Mouse (Mus musculus) induced T-regulatory cell, adult 2 months (primary cell): ENCODE results near the gene Cdh22.

Experiments
- DNase-seq: peaks from one replicate; pipeline ENCODE4 v3.0.0-alpha.2; 2012; ENCODE audit warnings: low read depth

Cdh22 gene

GRCm38 (mm10) chr2:165207689-165208088 is 27.0 kb downstream of the Cdh22 start:
- no peak for DNase-seq

DNA sequence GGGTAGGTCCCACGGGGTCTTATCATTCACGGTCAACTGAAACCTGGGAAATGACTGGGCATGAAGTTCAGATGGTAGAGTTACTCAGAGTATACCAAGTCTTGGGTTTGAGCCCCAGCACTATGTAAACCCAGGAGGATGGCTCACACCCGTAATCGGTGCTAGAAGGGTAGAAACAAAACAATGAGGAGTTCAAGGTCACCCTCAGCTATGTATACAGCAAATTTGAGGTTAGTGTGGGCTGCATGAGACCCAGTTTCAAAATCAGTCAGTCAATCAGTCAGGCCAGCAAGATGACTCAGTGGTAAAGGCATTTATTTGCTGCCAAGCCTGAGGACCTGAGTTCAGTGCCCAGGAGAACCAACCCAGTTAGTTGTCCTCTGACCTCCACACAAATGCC is 27.6 kb downstream of the Cdh22 start:
- no peak for DNase-seq

DNA sequence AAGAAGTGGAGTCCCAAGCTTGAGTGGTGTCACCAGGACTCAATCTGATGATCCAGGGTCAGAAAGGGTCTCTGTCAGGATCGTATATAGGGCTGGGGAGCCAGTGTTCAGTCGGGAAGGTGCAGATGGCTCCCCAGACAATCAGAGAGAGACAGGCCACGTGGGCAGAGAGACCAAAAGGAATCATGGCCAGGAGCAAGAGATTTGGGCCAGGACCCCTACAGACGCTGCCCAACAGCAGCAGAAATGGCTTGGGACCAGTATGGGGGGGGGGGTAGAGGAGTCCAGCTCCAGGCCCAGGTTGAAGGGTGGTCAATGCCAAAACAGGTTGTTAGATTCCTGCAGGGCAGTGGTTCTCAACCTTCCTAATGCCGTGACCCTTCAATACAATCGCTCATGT is 29.2 kb downstream of the Cdh22 start:
- no peak for DNase-seq

DNA sequence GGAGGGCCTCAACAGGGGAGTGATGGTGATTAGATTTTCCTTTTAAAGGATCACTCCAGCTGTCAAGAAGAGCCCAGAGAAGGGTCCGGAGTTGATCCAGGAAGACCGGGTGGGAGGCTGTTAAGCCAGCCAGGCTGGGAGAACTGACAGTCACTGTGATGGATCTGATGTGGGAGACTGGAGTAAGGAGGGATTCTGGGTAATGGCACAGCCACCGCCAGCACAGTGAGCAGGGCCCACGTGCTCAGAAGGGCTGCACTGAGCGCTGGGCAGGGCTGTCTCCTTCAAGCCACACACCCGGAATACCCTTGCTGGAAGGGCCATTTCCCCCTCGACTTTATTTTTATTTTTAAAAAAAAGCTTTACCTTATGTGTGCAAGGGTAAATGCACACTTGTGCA is 29.7 kb downstream of the Cdh22 start:
- no peak for DNase-seq

- DNase-seq, result no peak
Observed at GRCm38 (mm10) chr2:165201761-165202751, 32.6 kb downstream of the Cdh22 start.

- no peak for DNase-seq
Observed at GRCm38 (mm10) chr2:165197546-165197945, 37.1 kb downstream of the Cdh22 start.

GRCm38 (mm10) chr2:165195411-165196182 is 39.1 kb downstream of the Cdh22 start:
- no peak for DNase-seq

GRCm38 (mm10) chr2:165191483-165191882 is 43.2 kb downstream of the Cdh22 start:
- no peak for DNase-seq

DNA sequence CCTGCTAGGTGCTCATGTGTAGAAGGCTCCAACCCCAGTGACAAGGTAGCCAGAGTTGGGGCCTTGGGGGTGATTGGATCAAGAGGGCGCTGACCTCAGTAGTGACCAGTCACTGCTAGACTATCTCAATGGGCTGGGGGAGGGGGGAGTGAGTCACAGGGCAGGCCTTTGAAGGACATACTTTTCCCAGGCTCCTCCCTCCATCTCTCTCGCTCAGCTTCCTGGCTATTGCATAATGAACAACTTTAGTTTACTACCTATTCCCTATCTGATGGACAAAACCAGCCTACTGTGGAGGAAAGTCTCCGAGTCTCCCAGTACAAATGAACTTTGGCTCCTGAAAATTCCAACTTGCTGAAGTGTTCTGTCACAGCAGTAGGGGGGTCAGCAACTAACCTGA is 45.1 kb downstream of the Cdh22 start:
- DNase-seq, result no peak

DNA sequence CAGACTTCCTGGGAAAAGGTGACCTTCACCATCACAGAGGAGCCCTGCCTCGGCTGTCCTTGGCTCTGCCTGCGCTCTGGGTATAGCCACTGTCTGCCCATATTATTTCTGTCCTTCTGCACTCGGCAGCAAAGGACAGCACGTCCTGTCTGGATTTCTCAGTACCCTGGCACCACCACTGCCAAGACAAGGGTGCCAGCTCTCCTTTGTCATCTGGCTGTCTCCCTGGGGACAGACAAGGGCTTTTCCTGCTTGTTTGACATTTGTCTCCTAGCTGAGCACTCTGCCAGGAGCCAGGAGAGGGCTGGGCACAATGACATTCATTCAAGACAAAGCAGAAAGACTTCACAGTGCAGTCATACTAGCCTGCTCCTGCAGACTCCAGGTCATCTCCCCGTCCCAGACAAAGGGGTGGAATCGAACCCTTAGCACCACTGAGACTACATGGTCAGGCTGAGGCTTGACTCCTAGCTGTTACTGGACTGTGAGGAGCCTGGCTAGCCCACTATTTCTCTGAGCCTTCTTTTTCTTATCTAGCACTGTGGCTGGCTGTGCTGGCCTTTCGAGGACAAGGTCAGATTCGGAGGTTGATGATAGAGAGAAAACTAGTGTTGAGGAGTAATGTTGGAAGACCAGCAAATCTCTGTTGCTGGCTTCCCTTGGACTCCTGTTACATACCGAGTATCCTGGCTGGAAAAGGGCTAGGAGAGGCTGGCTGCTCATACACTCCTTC is 46.8 kb downstream of the Cdh22 start:
- no peak for DNase-seq

DNA sequence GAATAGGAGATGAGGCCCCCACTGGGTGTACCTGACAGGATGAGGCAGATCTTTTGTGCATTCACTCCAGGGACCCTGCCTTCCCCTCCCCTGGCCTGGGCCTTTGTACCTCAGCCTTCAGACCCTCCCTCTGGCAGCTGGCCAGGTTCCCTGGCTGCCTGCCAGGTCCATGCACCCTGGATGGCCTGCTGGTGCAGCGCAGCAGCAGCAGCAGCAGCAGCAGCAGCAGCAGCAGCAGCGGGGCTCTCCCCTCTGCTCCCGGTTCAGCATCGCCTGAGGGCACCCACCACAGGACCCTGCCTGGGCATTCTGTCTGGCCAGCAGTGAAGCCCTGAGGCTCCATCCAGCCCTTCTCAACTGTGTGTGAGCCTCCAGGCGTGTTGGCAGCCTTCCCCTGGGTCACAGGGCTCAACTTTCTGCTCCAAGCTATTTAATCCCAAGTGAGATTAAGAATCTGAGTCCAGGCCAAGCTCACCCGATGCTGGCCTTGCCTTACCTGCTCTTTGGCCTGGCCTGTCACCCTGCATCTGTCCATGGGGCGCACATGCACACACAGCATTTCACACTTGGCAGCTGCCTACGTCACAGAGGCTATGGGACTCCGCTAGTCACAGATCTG is 50.5 kb downstream of the Cdh22 start:
- no peak for DNase-seq

DNA sequence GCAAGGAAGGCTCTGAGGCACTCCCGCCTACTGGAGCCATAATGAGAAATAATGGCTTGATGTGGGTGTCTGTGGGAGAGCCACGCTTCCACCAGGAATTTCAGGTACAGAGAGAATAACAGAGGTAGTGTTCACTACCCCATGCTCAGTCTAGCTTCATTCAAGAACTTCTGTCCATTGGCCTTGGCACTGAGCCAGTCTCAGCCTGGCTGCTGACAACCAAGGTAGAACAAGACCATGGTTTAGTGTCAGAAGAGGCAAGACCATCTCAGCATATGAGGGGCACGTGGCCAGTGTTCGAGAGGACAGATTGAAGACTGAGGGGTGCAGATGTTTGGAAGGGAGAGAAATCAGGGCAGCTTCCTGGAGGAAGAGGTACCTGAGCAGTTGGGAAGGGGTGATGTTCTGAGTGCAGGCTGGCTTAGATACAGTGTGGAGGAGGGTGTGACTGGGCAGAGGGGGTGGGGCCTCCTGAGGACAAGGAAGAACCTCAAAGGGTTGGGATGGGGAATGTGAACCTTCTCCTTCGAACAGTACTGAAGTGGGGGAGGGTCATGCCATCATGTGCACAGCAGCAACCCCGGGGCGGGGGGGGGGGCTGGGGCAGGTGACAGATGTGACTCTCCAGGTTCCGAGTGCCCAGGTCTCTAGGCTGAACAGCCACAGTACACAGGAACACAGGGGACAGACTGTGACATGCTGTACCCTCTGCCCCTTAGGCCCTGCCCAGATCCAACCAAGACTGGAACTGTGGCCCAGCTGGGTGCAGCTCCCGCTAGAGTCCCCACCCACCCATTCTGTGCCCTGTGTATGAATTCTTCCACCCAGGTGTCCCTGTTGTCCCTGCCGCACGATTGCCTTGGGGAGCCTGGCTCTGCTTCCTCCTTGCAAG is 52.3 kb downstream of the Cdh22 start:
- no peak for DNase-seq

- DNase-seq, result no peak
Observed at GRCm38 (mm10) chr2:165179231-165179630, 55.4 kb downstream of the Cdh22 start.

DNA sequence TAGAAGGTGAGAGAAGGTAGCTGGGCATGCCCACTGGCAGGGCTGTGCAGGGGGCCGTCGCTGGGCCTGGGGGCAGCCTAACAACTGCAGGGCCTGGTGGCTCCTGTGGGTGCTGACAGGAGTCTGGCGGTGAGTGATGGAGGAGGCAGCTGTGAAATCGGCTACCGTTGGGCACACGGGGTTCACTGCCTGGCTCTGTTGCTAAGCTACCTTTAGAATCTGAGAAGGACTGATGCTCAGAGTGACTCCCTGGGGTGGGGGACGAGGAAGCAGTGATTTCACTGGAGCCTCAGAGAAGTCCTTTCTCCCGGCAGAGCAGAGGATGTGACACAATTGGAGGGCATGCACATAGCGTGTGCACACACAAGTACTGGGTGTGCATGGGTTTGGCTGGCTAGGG is 57.7 kb downstream of the Cdh22 start:
- no peak for DNase-seq

GRCm38 (mm10) chr2:165166664-165167435 is 67.8 kb downstream of the Cdh22 start:
- DNase-seq, result no peak

- DNase-seq, result no peak
Observed at GRCm38 (mm10) chr2:165162221-165162620, 72.4 kb downstream of the Cdh22 start.

DNA sequence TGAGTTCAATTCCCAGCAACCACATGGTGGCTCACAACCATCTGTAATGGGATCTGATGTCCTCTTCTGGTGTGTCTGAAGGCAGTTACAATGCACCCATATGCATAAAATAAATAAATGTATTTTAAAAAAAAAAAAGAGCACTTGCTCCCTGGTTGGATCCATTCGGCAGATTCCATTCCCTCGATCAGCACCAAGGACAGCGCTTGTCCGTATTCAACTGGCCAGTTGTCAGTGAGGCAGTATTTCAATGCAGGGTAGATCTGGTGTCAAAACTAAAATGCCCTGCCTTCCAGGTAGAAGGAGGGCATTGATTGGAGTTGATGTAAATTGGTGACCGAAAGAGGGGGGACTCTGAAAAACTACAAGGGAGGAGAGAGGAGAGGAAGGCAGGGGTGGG is 74.2 kb downstream of the Cdh22 start:
- DNase-seq, result peak; percentile 18

- peak; percentile 10 for DNase-seq
Observed at GRCm38 (mm10) chr2:165159055-165159688, 75.5 kb downstream of the Cdh22 start.

- no peak for DNase-seq
Observed at GRCm38 (mm10) chr2:165158317-165158716, 76.3 kb downstream of the Cdh22 start.

DNA sequence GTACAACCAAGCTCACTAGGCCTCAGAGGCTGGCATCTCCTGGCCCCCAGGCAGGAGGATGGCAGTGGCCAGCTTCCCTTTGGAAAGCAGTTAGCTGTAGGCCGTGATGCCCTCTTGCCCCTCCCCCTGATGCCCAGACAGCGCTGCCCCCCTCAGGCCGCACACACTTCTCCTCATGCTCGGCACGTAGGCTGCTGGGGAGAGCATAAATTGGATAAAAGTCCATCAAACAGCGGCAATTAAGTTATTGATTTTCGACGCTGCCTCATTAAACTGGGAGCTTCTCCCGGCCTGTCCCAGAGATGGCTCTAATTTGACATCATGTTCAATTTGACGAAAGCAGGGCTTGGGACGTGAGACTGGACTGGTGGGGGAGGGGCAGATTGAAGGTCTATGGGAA is 76.8 kb downstream of the Cdh22 start:
- DNase-seq, result no peak
